Mouse (Mus musculus) cerebellum, adult (tissue): ENCODE data around the gene Dnmt3l.
A peak's percentile ranks its signal among the peaks of the same experiment; 100 is the strongest.
"Not testable (repeated sequence)": the region's sequence is repeated elsewhere in the genome, so short reads cannot be mapped to it uniquely, and the experiment has no call there.

Experiments
- ATAC-seq: cut with Nextera tagmentation; 2 replicates; pipeline ENCODE4 v1.9.2; 2017; ENCODE audit warnings: mild to moderate bottlenecking, moderate library complexity, mixed read lengths; ENCODE audit not compliant: insufficient number of reproducible peaks, low FRiP score, low TSS enrichment

Gene Dnmt3l

GRCm38 (mm10) chr10:78078276-78078675, 36.5 kb downstream of the Dnmt3l start:
- no peak for ATAC-seq

GRCm38 (mm10) chr10:78079955-78080591, 38.3 kb downstream of the Dnmt3l start:
- no peak for ATAC-seq

GRCm38 (mm10) chr10:78084073-78084472, 42.3 kb downstream of the Dnmt3l start:
- no peak for ATAC-seq

- ATAC-seq, result no peak
These were observed 44.0 kb downstream of the Dnmt3l start for GRCm38 (mm10) chr10:78085711-78086110.

- no peak for ATAC-seq
These were observed 44.8 kb downstream of the Dnmt3l start for GRCm38 (mm10) chr10:78086444-78087061.

- no peak for ATAC-seq
These were observed 45.4 kb downstream of the Dnmt3l start for GRCm38 (mm10) chr10:78087101-78087511.

GRCm38 (mm10) chr10:78090246-78090645, 48.5 kb downstream of the Dnmt3l start:
- no peak for ATAC-seq

GRCm38 (mm10) chr10:78090706-78091491, 49.2 kb downstream of the Dnmt3l start:
- no peak for ATAC-seq

- no peak for ATAC-seq
These were observed 50.3 kb downstream of the Dnmt3l start for GRCm38 (mm10) chr10:78091865-78092724.

GRCm38 (mm10) chr10:78092725-78093029, 50.9 kb downstream of the Dnmt3l start:
- ATAC-seq, result no peak

GRCm38 (mm10) chr10:78095221-78095620, 53.5 kb downstream of the Dnmt3l start:
- no peak for ATAC-seq

GRCm38 (mm10) chr10:78095954-78096931, 54.5 kb downstream of the Dnmt3l start:
- no peak for ATAC-seq

GRCm38 (mm10) chr10:78099860-78100259, 58.1 kb downstream of the Dnmt3l start:
- not testable (repeated sequence) for ATAC-seq

- no peak for ATAC-seq
These were observed 59.4 kb downstream of the Dnmt3l start for GRCm38 (mm10) chr10:78100989-78101780.

- ATAC-seq, result no peak
These were observed 63.1 kb downstream of the Dnmt3l start for GRCm38 (mm10) chr10:78104555-78105490.

GRCm38 (mm10) chr10:78105548-78105947, 63.8 kb downstream of the Dnmt3l start:
- ATAC-seq, result peak; percentile 68
